Mouse (Mus musculus): ENCODE data around the gene Hspbap1. TPM values are rescaled to one million over a fixed set of nuclear protein-coding genes. Genes with fewer than 3 reads are reported as not detected.

The Hspbap1 gene
- polyA plus RNA-seq, 1 experiment from 2014 or later, result 21.8 TPM

DNA sequence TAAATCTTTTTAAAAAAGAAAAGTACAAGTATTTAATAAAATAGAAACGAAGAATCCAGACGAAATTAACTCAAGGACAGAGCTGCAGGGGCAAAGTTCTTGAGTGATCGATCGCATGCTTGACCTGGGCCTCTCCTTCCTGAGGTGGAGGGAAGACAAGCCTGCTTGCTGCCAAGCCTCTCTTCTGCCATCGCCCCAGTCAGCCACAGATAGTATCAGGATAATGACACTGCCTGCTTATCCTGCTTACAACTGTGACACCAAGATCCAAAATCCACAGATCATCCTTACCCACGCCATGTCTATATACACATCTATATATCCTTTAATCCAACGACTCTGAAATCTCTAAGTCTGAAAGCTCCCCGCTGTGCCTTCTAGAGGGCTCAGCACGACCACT, 13.5 kb upstream of the Hspbap1 start:
- ATAC-seq, result no peak
- Histone ChIP-seq H3K4me2 (ENCODE audit: low read length) (no peak overlapping the region), H3K36me3 (ENCODE audit: control insufficient read depth, insufficient read depth) (no peaks in the 10 kb centered on the region), H3K9me3 (ENCODE audit: control insufficient read depth, low read length) (no peaks in the 10 kb centered on the region), H3K4me1 (replicated peaks; ENCODE audit: control insufficient read depth, insufficient read depth, low read length) (no peaks in the 10 kb centered on the region; the same call in 1 of the 2 replicates), H3K4me3 (replicated peaks; ENCODE audit: low read length) (no peak overlapping the region), H3K9ac (replicated peaks; ENCODE audit: low read depth, low read length) (no peak overlapping the region), H3K27me3 (replicated peaks; ENCODE audit: control insufficient read depth, insufficient read depth, low read length) (no peaks in the 10 kb centered on the region), H3K27ac (ENCODE audit: low read length) (no peak overlapping the region)
- 87% methylated on average over 9 of the region's 9 CpGs for WGBS

DNA sequence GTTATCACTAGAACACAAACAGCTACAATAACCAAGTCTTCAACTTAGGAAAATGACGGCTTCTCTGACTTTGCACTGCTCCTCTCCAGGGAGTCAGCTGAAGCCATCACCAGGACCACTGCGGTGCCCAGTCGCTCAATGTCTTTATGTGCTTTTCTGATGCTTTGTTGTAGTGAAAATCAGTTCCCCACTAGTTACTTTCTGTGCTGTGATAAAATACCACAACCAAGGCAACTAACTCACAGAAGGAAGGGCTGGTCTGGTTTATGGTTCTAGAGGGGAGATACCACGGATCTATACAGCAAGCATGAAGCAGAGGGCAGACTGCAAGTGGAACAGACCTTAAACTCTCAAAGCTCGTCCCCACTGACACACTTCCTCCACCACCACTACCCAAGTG, 10.8 kb upstream of the Hspbap1 start:
- Histone ChIP-seq H3K36me3 (ENCODE audit: control insufficient read depth, insufficient read depth) (no peaks in the 10 kb centered on the region), H3K4me2 (ENCODE audit: low read length) (no peak overlapping the region), H3K9ac (replicated peaks; ENCODE audit: low read depth, low read length) (no peak overlapping the region), H3K27me3 (replicated peaks; ENCODE audit: control insufficient read depth, insufficient read depth, low read length) (no peaks in the 10 kb centered on the region), H3K27ac (ENCODE audit: low read length) (no peak overlapping the region), H3K9me3 (ENCODE audit: control insufficient read depth, low read length) (no peaks in the 10 kb centered on the region), H3K4me1 (replicated peaks; ENCODE audit: control insufficient read depth, insufficient read depth, low read length) (no peaks in the 10 kb centered on the region; the same call in 1 of the 2 replicates), H3K4me3 (replicated peaks; ENCODE audit: low read length) (no peak overlapping the region)
- whole genome bisulfite sequencing, result 84% methylated on average over 5 of the region's 5 CpGs
- ATAC-seq, result no peak

DNA sequence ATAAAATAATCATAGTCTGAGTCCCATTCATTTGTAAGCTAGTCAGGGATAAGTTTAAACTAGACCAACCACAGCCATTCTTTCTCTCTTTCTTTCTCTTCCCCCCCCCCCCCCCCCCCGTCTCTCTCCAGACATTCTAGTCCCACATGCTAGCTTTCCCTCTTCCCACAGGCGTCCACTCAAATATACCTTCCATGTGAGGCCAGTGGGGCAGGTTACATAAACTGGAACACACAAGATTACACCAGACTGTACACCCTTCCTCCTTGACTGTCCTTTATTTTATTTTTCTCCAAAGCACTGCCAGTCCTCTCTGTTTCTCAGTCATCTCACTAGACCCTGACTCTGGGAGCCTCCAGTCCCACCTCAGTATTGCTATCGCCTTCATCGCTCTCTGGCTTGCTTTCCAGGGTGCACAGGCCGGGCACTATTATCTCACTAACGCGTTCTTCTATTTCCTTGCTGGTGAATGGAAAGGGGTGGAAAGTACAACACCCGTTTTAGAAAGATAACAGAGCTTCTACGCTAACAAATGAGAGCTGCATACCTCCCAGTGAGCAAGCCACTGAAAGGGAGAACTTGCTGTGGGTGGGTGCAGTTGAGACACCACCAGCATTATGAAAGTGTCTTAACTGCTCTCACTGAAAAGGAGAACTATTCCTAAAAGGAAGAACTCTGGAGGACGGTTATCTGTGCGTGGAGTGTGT, 6.4 kb upstream of the Hspbap1 start:
- Histone ChIP-seq H3K9me3 (ENCODE audit: control insufficient read depth, low read length) (no peaks in the 10 kb centered on the region), H3K4me2 (ENCODE audit: low read length) (no peak overlapping the region), H3K4me1 (replicated peaks; ENCODE audit: control insufficient read depth, insufficient read depth, low read length) (peaks cover 15% of the 10 kb centered on the region), H3K4me3 (replicated peaks; ENCODE audit: low read length) (no peak overlapping the region), H3K27ac (ENCODE audit: low read length) (no peak overlapping the region), H3K36me3 (ENCODE audit: control insufficient read depth, insufficient read depth) (no peaks in the 10 kb centered on the region), H3K9ac (replicated peaks; ENCODE audit: low read depth, low read length) (no peak overlapping the region), H3K27me3 (replicated peaks; ENCODE audit: control insufficient read depth, insufficient read depth, low read length) (no peaks in the 10 kb centered on the region)
- no peak for ATAC-seq
- 82% methylated on average over 9 of the region's 11 CpGs for WGBS

DNA sequence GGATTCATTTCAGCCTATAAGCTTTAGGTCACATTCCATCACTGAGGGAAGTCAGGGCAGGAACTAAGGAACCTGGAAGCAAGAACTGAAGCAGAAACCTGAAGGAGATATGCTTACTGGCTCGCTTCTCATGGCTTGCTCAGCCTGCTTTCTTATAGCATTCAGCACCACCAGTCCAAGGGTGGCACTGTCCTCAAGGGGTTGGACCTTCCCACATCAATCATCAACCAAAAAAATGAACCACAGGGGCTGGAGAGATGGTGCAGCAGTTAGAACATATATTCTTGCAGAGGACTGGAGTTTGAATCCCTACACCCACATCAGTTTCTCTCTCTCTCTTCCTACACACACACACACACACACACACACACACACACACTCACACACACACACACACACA, 5.2 kb upstream of the Hspbap1 start:
- Histone ChIP-seq H3K4me3 (replicated peaks; ENCODE audit: low read length) (no peak overlapping the region), H3K27ac (ENCODE audit: low read length) (no peak overlapping the region), H3K36me3 (ENCODE audit: control insufficient read depth, insufficient read depth) (no peaks in the 10 kb centered on the region), H3K9ac (replicated peaks; ENCODE audit: low read depth, low read length) (no peak overlapping the region), H3K4me1 (replicated peaks; ENCODE audit: control insufficient read depth, insufficient read depth, low read length) (peaks cover 18% of the 10 kb centered on the region), H3K4me2 (ENCODE audit: low read length) (no peak overlapping the region), H3K27me3 (replicated peaks; ENCODE audit: control insufficient read depth, insufficient read depth, low read length) (no peaks in the 10 kb centered on the region), H3K9me3 (ENCODE audit: control insufficient read depth, low read length) (no peaks in the 10 kb centered on the region)
- ATAC-seq, result no peak
- WGBS, result 93% methylated on average over 1 of the region's 1 CpGs

DNA sequence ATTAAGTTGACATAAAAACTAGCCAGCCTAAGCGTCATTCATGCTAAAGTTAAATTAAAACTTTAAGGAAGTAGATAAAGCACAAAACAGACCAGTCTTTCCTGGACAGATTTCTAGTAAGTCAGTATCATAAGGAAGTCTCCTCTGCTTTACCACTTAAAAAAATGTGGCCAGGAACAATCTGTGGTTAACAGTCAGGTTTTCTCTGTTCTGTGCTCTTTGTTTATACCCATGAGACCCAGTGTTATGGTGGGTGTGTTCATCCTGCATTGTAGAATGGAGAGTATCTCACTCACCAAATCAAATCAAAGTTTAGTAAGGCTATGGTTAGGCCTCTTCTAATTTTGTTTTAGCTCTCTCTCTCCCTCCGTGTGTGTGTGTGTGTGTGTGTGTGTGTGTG, 4.7 kb upstream of the Hspbap1 start:
- WGBS, result 83% methylated on average over 2 of the region's 2 CpGs
- Histone ChIP-seq H3K27ac (ENCODE audit: low read length) (no peak overlapping the region), H3K27me3 (replicated peaks; ENCODE audit: control insufficient read depth, insufficient read depth, low read length) (no peaks in the 10 kb centered on the region), H3K9me3 (ENCODE audit: control insufficient read depth, low read length) (no peaks in the 10 kb centered on the region), H3K4me1 (replicated peaks; ENCODE audit: control insufficient read depth, insufficient read depth, low read length) (peaks cover 18% of the 10 kb centered on the region), H3K9ac (replicated peaks; ENCODE audit: low read depth, low read length) (no peak overlapping the region), H3K4me3 (replicated peaks; ENCODE audit: low read length) (no peak overlapping the region), H3K36me3 (ENCODE audit: control insufficient read depth, insufficient read depth) (no peaks in the 10 kb centered on the region), H3K4me2 (ENCODE audit: low read length) (no peak overlapping the region)
- ATAC-seq, result no peak

DNA sequence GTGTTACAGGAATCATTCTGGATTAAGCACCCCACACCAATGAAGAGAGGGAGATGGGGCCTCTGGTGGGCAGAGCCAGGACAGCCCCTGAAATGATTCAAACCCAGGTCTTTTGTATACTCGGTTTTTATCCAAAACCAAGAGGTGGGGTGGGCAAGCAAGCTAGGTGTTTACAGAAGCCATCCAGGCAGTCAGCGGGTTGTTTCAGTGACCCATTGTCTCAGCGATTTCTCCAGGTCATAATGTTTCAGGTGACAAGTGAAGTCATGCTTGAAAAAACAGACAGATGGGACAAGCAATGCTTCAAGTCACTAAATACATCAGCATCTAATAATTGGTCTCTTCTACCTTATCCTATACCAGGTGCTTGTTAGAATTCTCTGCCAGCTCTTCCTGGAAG, 3.8 kb upstream of the Hspbap1 start:
- Histone ChIP-seq H3K36me3 (ENCODE audit: control insufficient read depth, insufficient read depth) (no peaks in the 10 kb centered on the region), H3K9me3 (ENCODE audit: control insufficient read depth, low read length) (no peaks in the 10 kb centered on the region), H3K4me1 (replicated peaks; ENCODE audit: control insufficient read depth, insufficient read depth, low read length) (peaks cover 25% of the 10 kb centered on the region), H3K4me2 (ENCODE audit: low read length) (no peak overlapping the region), H3K9ac (replicated peaks; ENCODE audit: low read depth, low read length) (no peak overlapping the region), H3K4me3 (replicated peaks; ENCODE audit: low read length) (no peak overlapping the region), H3K27me3 (replicated peaks; ENCODE audit: control insufficient read depth, insufficient read depth, low read length) (no peaks in the 10 kb centered on the region), H3K27ac (ENCODE audit: low read length) (no peak overlapping the region)
- no peak for ATAC-seq
- 79% methylated on average over 3 of the region's 3 CpGs for WGBS

DNA sequence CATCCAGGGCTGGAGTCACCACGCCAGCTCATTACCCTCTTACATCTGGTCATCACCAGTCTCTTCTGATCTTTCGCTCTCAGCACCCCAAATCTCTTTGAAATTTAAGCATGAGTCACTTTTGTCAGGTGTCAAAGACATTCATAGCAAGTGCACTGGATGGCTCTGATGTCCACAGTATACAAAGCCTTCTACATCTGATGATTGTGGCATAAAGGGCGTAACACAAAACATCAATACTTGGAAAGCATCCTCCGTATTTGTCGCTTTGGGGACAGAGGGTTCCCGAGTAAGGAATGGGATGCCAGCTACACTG, 1.7 kb upstream of the Hspbap1 start:
- no peak for ATAC-seq
- Histone ChIP-seq H3K27ac (ENCODE audit: low read length) (no peak overlapping the region), H3K9me3 (ENCODE audit: control insufficient read depth, low read length) (no peaks in the 10 kb centered on the region), H3K9ac (replicated peaks; ENCODE audit: low read depth, low read length) (peak overlapping the region; percentile 94), H3K4me2 (ENCODE audit: low read length) (peak overlapping the region; percentile 93), H3K27me3 (replicated peaks; ENCODE audit: control insufficient read depth, insufficient read depth, low read length) (no peaks in the 10 kb centered on the region), H3K36me3 (ENCODE audit: control insufficient read depth, insufficient read depth) (no peaks in the 10 kb centered on the region), H3K4me1 (replicated peaks; ENCODE audit: control insufficient read depth, insufficient read depth, low read length) (peaks cover 30% of the 10 kb centered on the region), H3K4me3 (replicated peaks; ENCODE audit: low read length) (peak overlapping the region; percentile 83)
- WGBS, result 31% methylated on average over 6 of the region's 6 CpGs

DNA sequence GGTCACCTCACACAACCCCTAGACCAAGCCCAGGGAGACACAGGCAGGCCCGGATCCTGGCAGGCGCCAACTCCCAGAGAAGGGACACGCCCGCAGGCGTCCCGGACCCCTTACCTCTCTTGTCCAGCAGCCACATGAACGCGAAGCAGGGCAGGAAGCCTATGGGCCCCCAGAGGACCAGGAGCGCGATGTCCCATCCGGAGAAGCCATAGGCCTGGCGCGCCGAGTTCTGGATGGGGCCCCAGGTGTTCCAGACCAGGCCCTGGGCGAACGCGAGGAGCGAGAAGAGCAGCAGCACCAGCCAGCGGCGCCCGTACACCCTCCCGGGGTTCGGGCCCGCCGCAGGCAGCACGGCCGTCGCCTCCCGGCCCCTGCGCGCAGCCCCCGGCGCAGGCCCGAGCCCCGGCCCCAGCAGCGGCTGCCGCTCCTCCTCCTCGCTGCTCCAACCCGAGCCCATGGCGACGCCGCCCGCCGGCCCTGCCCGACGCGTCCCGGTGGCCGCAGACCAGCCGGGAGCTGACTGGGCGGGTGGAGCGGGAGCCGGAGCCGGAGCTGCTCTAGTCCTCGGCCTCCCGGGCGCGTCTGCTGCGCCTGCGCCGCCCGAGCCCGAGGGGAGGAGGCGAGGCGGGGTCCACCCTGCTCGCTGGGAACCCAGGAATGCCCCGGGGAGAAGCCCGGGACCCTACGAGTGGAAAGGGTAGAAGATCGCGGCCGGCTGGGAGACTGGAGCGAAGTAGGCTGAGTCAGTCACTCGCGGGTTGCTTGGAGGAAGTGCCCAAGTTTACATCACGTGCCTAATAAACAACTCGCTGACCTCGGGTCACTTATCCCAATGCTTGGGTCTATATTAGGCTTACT, 1.2 kb upstream of the Hspbap1 start, which contains the start of gene Dirc2:
Gene Dirc2, minus strand, starts transcription at position 572 of the 858 bp plus-strand sequence.
- peak; percentile 87 for ATAC-seq
- no peaks in the 10 kb centered on the region for H3K9me3 ChIP-seq (ENCODE audit: control insufficient read depth, low read length)
- H3K27me3 ChIP-seq (replicated peaks; ENCODE audit: control insufficient read depth, insufficient read depth, low read length), result no peaks in the 10 kb centered on the region
- H3K9ac ChIP-seq (replicated peaks; ENCODE audit: low read depth, low read length), result peak within 1 kb of the TSS; percentile 94
- WGBS, result under 1% methylated on average over 71 of the region's 78 CpGs
- peak within 1 kb of the TSS; percentile 93 for H3K4me2 ChIP-seq (ENCODE audit: low read length)
- H3K36me3 ChIP-seq (ENCODE audit: control insufficient read depth, insufficient read depth), result no peaks in the 10 kb centered on the region
- peak within 1 kb of the TSS; percentile 83 for H3K4me3 ChIP-seq (replicated peaks; ENCODE audit: low read length)
- peaks cover 30% of the 10 kb centered on the region for H3K4me1 ChIP-seq (replicated peaks; ENCODE audit: control insufficient read depth, insufficient read depth, low read length)
- H3K27ac ChIP-seq (ENCODE audit: low read length), result peak within 1 kb of the TSS; percentile 94

DNA sequence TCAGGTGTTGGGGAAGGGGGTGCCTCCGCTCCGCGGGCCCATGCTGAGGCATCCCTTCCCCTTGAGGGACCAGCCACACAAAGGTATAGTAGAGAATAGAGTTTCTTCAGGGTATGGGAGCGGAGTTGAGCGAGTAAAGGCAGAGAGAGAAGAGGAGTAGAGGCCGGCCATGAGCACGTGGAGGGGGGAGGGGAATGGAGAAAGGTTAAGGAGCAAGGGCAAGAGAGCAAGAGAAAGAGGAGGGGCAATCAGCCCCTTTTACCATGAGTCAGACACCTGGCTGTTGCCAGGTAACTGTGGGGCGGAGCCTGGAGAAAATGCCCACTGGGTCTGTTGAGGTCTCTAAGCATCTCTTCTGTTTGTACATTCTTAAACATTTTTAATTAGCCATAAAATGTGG, 966 bp downstream of the Hspbap1 start:
- Histone ChIP-seq H3K4me3 (replicated peaks; ENCODE audit: low read length) (peak overlapping the region; percentile 83), H3K9ac (replicated peaks; ENCODE audit: low read depth, low read length) (0 out of 2 replicates have a peak overlapping the region, but pooled peaks have one; percentile 22), H3K9me3 (ENCODE audit: control insufficient read depth, low read length) (no peaks in the 10 kb centered on the region), H3K27me3 (replicated peaks; ENCODE audit: control insufficient read depth, insufficient read depth, low read length) (no peaks in the 10 kb centered on the region), H3K36me3 (ENCODE audit: control insufficient read depth, insufficient read depth) (no peaks in the 10 kb centered on the region), H3K4me1 (replicated peaks; ENCODE audit: control insufficient read depth, insufficient read depth, low read length) (peaks cover 30% of the 10 kb centered on the region), H3K4me2 (ENCODE audit: low read length) (peak overlapping the region; percentile 93), H3K27ac (ENCODE audit: low read length) (no peak overlapping the region)
- no peak for ATAC-seq
- 19% methylated on average over 8 of the region's 8 CpGs for WGBS

All from forebrain, embryonic 16.5 days (tissue).